Mouse (Mus musculus): ENCODE measurements at regions not wholly inside any gene's neighbourhood (a gene's known extent, or its start where the extent isn't known, plus 50 kb on each side); places are given as distances from the start of the nearest gene placed in this dataset.

DNA sequence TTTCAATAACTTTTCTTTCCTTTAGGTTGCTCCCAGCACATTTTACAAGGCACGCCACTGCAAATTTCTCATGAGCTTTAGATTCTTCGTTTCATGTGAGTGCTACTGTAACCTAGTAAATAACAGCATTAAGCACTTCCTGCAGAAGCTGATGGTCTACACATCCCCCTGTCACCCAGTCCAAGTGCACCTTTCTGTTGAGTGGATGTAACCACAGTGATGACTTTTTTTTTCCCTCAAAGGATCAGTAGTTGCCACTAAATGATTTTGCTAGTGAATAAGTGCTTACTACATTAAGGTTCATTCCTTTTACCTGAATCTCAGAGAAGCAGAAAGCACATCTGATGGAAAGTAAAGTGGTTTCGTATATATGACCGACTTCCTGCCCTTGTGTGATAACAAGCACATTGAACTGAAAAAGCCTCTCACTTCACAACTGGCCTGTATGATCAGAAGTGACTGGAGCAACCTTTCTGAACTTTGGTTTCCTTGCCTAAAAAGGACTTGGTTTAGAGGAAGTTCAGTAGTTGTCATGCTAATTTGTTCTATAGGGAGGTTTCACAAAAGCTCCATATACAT, 453.0 kb upstream of the Klf6 start:
- TF ChIP-seq POLR2A (IDR thresholded peaks at IDR 0.05; ENCODE audit: low read depth, low read length) (no peak), CTCF (IDR thresholded peaks at IDR 0.05; ENCODE audit: extremely low read depth, insufficient read depth, insufficient read length, insufficient replicate concordance) (no peak)
